Mouse (Mus musculus) cerebellum, adult 2 months (tissue): ENCODE measurements around the gene Ppdpf.

Experiments
- CTCF ChIP-seq: fragments of 200-500 bp; IDR thresholded peaks from 2 replicates; pipeline ENCODE4 v1.5.1; 2011; ENCODE audit warnings: low read depth, mild to moderate bottlenecking, control low read depth, low read length, moderate library complexity, borderline replicate concordance; ENCODE audit not compliant: insufficient read depth
- POLR2A ChIP-seq: fragments of 200-500 bp; IDR thresholded peaks from 2 replicates; pipeline ENCODE4 v1.6.1; 2011; ENCODE audit warnings: low read length, control low read depth, borderline replicate concordance; ENCODE audit not compliant: insufficient read depth

DNA sequence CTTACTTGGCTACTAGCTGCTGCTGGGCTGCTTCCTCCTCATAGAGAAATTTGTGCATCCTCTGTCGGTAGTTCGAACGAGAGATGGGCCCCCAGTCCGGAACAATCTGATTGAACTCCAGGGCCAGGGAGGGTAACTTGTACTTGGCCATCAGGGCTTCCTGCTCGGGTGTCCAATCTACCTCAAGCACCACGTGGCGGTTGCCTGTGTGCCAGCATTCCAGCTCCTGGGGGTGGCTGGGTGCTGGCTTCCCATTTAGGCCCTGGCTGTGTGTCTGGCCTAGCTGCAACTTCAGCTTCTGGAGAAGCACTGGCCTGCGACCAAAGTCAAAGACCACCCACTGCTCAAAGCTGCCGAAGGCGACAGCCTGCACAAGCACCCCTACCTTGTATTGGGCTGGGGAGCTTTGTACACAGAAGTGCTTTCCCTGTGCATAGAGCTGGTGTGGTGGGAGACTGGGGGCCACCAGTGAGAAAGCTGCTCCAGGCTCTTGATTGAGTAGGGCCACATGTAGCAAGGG is 51.1 kb downstream of the Ppdpf start:
- TF ChIP-seq CTCF (no peak), POLR2A (no peak)
